Mouse (Mus musculus): Measurements from ENCODE around the gene Gm10135. TPM values are rescaled to one million over a fixed set of nuclear protein-coding genes. Genes with fewer than 3 reads are reported as not detected.
A peak's percentile ranks its signal among the peaks of the same experiment; 100 is the strongest.
"Not testable (repeated sequence)": the region's sequence is repeated elsewhere in the genome, so short reads cannot be mapped to it uniquely, and the experiment has no call there.

Gm10135 gene
- polyA plus RNA-seq (2015; fragmentation: Nextera tagmentation; extraction: Ambion mirVana) = not detected in 2 replicates

DNA sequence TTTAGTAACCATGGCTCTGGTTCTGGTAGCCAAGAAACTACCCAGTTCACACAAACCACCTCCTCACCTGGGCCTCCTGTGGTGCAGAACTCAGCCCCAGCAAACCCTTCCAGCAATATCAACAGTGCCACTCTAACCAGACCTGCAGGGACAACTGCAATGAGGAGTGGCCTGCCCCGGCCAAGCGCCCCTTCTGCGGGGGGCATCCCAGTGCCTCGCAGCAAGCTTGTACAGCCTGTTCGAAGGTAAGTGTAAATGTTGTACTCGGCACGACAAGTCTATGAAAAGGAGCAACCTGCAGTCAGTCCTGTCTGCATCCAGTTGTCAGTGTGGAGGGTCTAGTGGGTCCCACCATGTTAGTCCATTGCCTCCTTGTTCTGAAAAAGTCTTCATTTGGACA is at the start of gene Gm10135:
TSS of gene Gm10135 (minus strand) at position 101 of the 400 bp plus-strand sequence.
- WGBS = 94% methylated on average over 7 of the region's 7 CpGs
- Histone ChIP-seq H3K4me2 (ENCODE audit: low read depth, low read length) (no peak within 1 kb of the TSS), H3K9me3 (ENCODE audit: control insufficient read depth, low read length) (no peaks in the 10 kb centered on the region), H3K27ac (ENCODE audit: low read length) (no peak within 1 kb of the TSS), H3K9ac (ENCODE audit: low read length) (no peak within 1 kb of the TSS), H3K36me3 (ENCODE audit: control insufficient read depth, insufficient read depth, low read length) (peaks cover 14% of the 10 kb centered on the region), H3K4me3 (ENCODE audit: low read length) (no peak within 1 kb of the TSS), H3K4me1 (replicated peaks; ENCODE audit: control insufficient read depth, insufficient read depth, low read length) (no peaks in the 10 kb centered on the region), H3K27me3 (ENCODE audit: control insufficient read depth, insufficient read depth, low read depth, low read length) (no peaks in the 10 kb centered on the region)
- ATAC-seq (ENCODE audit: low read depth) = no peak

GRCm38 (mm10) chr5:73023801-73024200 is 49.3 kb upstream of the Gm10135 start:
- 0 out of 2 replicates have a peak, but pooled peaks cover 3% of the 10 kb centered on the region for H3K36me3 ChIP-seq (ENCODE audit: control insufficient read depth, insufficient read depth, low read length)
- no peak for ATAC-seq (ENCODE audit: low read depth)
- H3K4me1 ChIP-seq (replicated peaks; ENCODE audit: control insufficient read depth, insufficient read depth, low read length) = no peaks in the 10 kb centered on the region

GRCm38 (mm10) chr5:73014745-73015144 is 40.2 kb upstream of the Gm10135 start:
- no peaks in the 10 kb centered on the region for H3K36me3 ChIP-seq (ENCODE audit: control insufficient read depth, insufficient read depth, low read length)
- no peaks in the 10 kb centered on the region for H3K9me3 ChIP-seq (ENCODE audit: control insufficient read depth, low read length)
- H3K4me1 ChIP-seq (replicated peaks; ENCODE audit: control insufficient read depth, insufficient read depth, low read length) = peaks cover 5% of the 10 kb centered on the region
- H3K4me3 ChIP-seq (ENCODE audit: low read length) = no peak overlapping the region
- H3K9ac ChIP-seq (ENCODE audit: low read length) = no peak overlapping the region
- WGBS = 43% methylated on average over 9 of the region's 9 CpGs
- peaks cover 16% of the 10 kb centered on the region for H3K27me3 ChIP-seq (ENCODE audit: control insufficient read depth, insufficient read depth, low read depth, low read length)
- H3K27ac ChIP-seq (ENCODE audit: low read length) = no peak overlapping the region
- ATAC-seq (ENCODE audit: low read depth) = no peak
- no peak overlapping the region for H3K4me2 ChIP-seq (ENCODE audit: low read depth, low read length)

More at GRCm38 (mm10) chr5:73023801-73024200, 49.3 kb upstream of the Gm10135 start:
- no peak overlapping the region for H3K27ac ChIP-seq (ENCODE audit: low read length)
- H3K27me3 ChIP-seq (ENCODE audit: control insufficient read depth, insufficient read depth, low read depth, low read length) = no peaks in the 10 kb centered on the region
- H3K4me2 ChIP-seq (ENCODE audit: low read depth, low read length) = no peak overlapping the region
- 88% methylated on average over 13 of the region's 13 CpGs for WGBS
- H3K4me3 ChIP-seq (ENCODE audit: low read length) = no peak overlapping the region
- H3K9ac ChIP-seq (ENCODE audit: low read length) = no peak overlapping the region
- no peaks in the 10 kb centered on the region for H3K9me3 ChIP-seq (ENCODE audit: control insufficient read depth, low read length)

- ATAC-seq (ENCODE audit: low read depth) = peak; percentile 43; the same call in 1 of the 2 replicates
- WGBS = under 1% methylated on average over 42 of the region's 65 CpGs
- not testable (repeated sequence) for H3K9me3 ChIP-seq (ENCODE audit: control insufficient read depth, low read length); H3K4me1 ChIP-seq (replicated peaks; ENCODE audit: control insufficient read depth, insufficient read depth, low read length); H3K36me3 ChIP-seq (ENCODE audit: control insufficient read depth, insufficient read depth, low read length); H3K27ac ChIP-seq (ENCODE audit: low read length)
- Histone ChIP-seq H3K27me3 (ENCODE audit: control insufficient read depth, insufficient read depth, low read depth, low read length) (peaks cover 16% of the 10 kb centered on the region), H3K9ac (ENCODE audit: low read length) (peak overlapping the region; percentile 49), H3K4me2 (ENCODE audit: low read depth, low read length) (peak overlapping the region; percentile 63), H3K4me3 (ENCODE audit: low read length) (peak overlapping the region; percentile 44)
Measured at GRCm38 (mm10) chr5:73013611-73014287, 39.2 kb upstream of the Gm10135 start.

GRCm38 (mm10) chr5:73012884-73013610 is 38.5 kb upstream of the Gm10135 start:
- Histone ChIP-seq H3K4me3 (ENCODE audit: low read length) (peak overlapping the region; percentile 44), H3K4me2 (ENCODE audit: low read depth, low read length) (peak overlapping the region; percentile 63), H3K27me3 (ENCODE audit: control insufficient read depth, insufficient read depth, low read depth, low read length) (peaks cover 21% of the 10 kb centered on the region)
- not testable (repeated sequence) for H3K36me3 ChIP-seq (ENCODE audit: control insufficient read depth, insufficient read depth, low read length); H3K9ac ChIP-seq (ENCODE audit: low read length); H3K4me1 ChIP-seq (replicated peaks; ENCODE audit: control insufficient read depth, insufficient read depth, low read length); H3K27ac ChIP-seq (ENCODE audit: low read length); H3K9me3 ChIP-seq (ENCODE audit: control insufficient read depth, low read length)
- 20% methylated on average over 19 of the region's 27 CpGs for WGBS
- ATAC-seq (ENCODE audit: low read depth) = peak; percentile 47; the same call in 1 of the 2 replicates

- 87% methylated on average over 14 of the region's 16 CpGs for WGBS
- H3K4me3 ChIP-seq (ENCODE audit: low read length); H3K4me2 ChIP-seq (ENCODE audit: low read depth, low read length); ATAC-seq (ENCODE audit: low read depth); H3K4me1 ChIP-seq (replicated peaks; ENCODE audit: control insufficient read depth, insufficient read depth, low read length); H3K36me3 ChIP-seq (ENCODE audit: control insufficient read depth, insufficient read depth, low read length); H3K9me3 ChIP-seq (ENCODE audit: control insufficient read depth, low read length); H3K9ac ChIP-seq (ENCODE audit: low read length); H3K27ac ChIP-seq (ENCODE audit: low read length): not testable (repeated sequence)
- peaks cover 33% of the 10 kb centered on the region for H3K27me3 ChIP-seq (ENCODE audit: control insufficient read depth, insufficient read depth, low read depth, low read length)
Measured at GRCm38 (mm10) chr5:73011806-73012205, 37.3 kb upstream of the Gm10135 start.

DNA sequence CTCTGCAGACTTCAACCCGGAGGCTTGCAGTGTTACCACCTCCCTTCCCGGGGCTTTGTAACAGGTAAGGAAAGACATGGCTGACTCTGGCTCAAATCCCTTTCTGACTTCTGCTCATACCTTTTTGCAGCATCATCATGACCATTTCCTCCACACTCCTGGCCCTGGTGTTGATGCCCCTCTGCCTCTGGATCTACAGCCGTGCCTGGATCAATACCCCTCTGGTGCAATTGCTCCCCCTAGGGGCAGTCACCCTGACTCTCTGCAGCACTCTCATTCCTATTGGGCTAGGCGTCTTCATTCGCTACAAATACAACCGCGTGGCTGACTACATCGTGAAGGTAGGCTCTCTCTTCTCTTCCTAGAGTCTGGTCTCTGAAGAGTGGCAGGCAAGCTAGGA is 33.7 kb upstream of the Gm10135 start:
- not testable (repeated sequence) for H3K4me3 ChIP-seq (ENCODE audit: low read length); H3K27ac ChIP-seq (ENCODE audit: low read length); H3K36me3 ChIP-seq (ENCODE audit: control insufficient read depth, insufficient read depth, low read length); H3K4me2 ChIP-seq (ENCODE audit: low read depth, low read length); H3K9ac ChIP-seq (ENCODE audit: low read length); H3K4me1 ChIP-seq (replicated peaks; ENCODE audit: control insufficient read depth, insufficient read depth, low read length); H3K9me3 ChIP-seq (ENCODE audit: control insufficient read depth, low read length); ATAC-seq (ENCODE audit: low read depth)
- WGBS = 34% methylated on average over 8 of the region's 8 CpGs
- peaks cover 31% of the 10 kb centered on the region for H3K27me3 ChIP-seq (ENCODE audit: control insufficient read depth, insufficient read depth, low read depth, low read length)

DNA sequence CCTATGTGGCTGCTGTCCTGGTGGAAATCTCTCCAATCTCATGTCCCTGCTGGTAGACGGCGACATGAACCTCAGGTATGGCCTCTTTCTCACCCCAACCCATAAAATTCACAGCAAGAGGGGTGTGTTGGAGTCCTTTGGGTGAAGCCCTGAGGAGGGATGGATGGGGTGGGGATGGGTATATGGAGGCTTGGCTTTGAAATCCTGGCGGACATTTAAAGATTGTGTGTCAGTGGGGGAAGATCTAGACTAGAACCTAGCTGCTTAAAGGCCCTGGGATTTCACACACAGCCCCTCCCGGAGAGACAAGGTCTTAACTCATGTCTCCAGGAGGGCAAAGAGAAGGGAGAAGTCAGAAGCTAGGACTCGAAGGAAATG is 33.1 kb upstream of the Gm10135 start:
- 33% methylated on average over 5 of the region's 5 CpGs for WGBS
- no peak overlapping the region for H3K4me2 ChIP-seq (ENCODE audit: low read depth, low read length)

DNA sequence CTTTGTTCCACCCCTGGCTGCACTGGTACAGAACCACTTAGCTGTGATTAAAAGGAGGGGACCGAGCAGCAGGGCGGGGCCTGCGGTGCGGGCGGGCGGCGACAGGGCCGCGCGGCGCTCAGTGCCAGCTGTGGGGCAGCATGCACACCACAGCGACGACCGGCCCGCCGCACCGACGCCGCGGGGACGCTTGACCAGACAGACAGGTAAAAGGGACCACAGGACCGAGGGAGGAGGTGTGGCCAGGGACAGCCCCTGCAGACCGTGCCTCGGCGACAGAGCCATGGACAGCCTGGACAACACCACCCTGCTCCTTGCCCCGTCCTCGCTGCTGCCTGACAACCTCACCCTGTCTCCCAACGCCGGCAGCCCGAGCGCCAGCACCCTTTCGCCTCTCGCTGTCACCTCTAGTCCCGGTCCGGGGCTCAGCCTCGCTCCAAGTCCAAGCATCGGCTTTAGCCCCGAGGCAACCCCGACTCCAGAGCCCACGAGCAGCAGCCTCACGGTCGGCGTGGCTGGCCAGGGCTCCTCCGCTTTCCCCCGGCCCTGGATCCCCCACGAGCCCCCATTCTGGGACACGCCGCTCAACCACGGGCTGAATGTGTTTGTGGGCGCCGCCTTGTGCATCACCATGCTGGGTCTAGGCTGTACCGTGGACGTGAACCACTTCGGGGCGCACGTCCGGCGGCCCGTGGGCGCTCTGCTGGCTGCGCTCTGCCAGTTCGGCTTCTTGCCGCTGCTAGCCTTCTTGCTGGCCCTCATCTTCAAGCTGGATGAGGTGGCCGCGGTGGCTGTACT is 32.5 kb upstream of the Gm10135 start, which contains the start of gene Slc10a4:
TSS of gene Slc10a4 (plus strand) at position 100 of the 798 bp plus-strand sequence.
- Histone ChIP-seq H3K9ac (ENCODE audit: low read length) (peak within 1 kb of the TSS; percentile 17; the same call in 1 of the 2 replicates), H3K4me1 (replicated peaks; ENCODE audit: control insufficient read depth, insufficient read depth, low read length) (no peaks in the 10 kb centered on the region; the same call in 1 of the 2 replicates), H3K36me3 (ENCODE audit: control insufficient read depth, insufficient read depth, low read length) (no peaks in the 10 kb centered on the region), H3K27ac (ENCODE audit: low read length) (no peak within 1 kb of the TSS), H3K4me2 (ENCODE audit: low read depth, low read length) (peak within 1 kb of the TSS; percentile 63), H3K4me3 (ENCODE audit: low read length) (peak within 1 kb of the TSS; percentile 45), H3K27me3 (ENCODE audit: control insufficient read depth, insufficient read depth, low read depth, low read length) (peaks cover 28% of the 10 kb centered on the region), H3K9me3 (ENCODE audit: control insufficient read depth, low read length) (no peaks in the 10 kb centered on the region)
- 9% methylated on average over 65 of the region's 65 CpGs for WGBS
- ATAC-seq (ENCODE audit: low read depth) = peak; percentile 82

More for the DNA sequence above, 33.1 kb upstream of the Gm10135 start:
- no peak overlapping the region for H3K4me3 ChIP-seq (ENCODE audit: low read length)
- H3K27me3 ChIP-seq (ENCODE audit: control insufficient read depth, insufficient read depth, low read depth, low read length) = peaks cover 28% of the 10 kb centered on the region
- H3K36me3 ChIP-seq (ENCODE audit: control insufficient read depth, insufficient read depth, low read length) = no peaks in the 10 kb centered on the region
- H3K4me1 ChIP-seq (replicated peaks; ENCODE audit: control insufficient read depth, insufficient read depth, low read length) = no peaks in the 10 kb centered on the region; the same call in 1 of the 2 replicates
- ATAC-seq (ENCODE audit: low read depth) = no peak
- no peak overlapping the region for H3K9ac ChIP-seq (ENCODE audit: low read length)
- H3K27ac ChIP-seq (ENCODE audit: low read length) = no peak overlapping the region
- H3K9me3 ChIP-seq (ENCODE audit: control insufficient read depth, low read length) = no peaks in the 10 kb centered on the region
